Mouse (Mus musculus): Measurements from ENCODE around the gene A930033H14Rik.

GRCm38 (mm10) chr10:69237781-69238180, 24.9 kb upstream of the A930033H14Rik start:
- TF ChIP-seq EP300 (IDR thresholded peaks at IDR 0.05; ENCODE audit: insufficient read depth, low read depth, low read length) (no peak), CTCF (IDR thresholded peaks at IDR 0.05) (no peak), POLR2A (IDR thresholded peaks at IDR 0.05; ENCODE audit: insufficient read depth, low read depth, low read length) (no peak)
